Mouse (Mus musculus): ENCODE measurements around the gene Cript. TPM values are rescaled to one million over a fixed set of nuclear protein-coding genes. Genes with fewer than 3 reads are reported as not detected.
"Not testable (repeated sequence)": the region's sequence is repeated elsewhere in the genome, so short reads cannot be mapped to it uniquely, and the experiment has no call there.

The Cript gene
- total and polyA plus RNA-seq, 2 experiments from 2014 or later: 51.6 to 199 TPM

- 80% methylated on average over 9 of the region's 9 CpGs for WGBS
- Histone ChIP-seq H3K4me3 (ENCODE audit: low read depth, low read length) (no peak overlapping the region), H3K9ac (replicated peaks; ENCODE audit: low read length, poor library complexity, severe bottlenecking) (no peak overlapping the region), H3K9me3 (ENCODE audit: low read length) (no peaks in the 10 kb centered on the region), H3K27me3 (ENCODE audit: insufficient read depth, low read length) (no peaks in the 10 kb centered on the region), H3K27ac (ENCODE audit: low read depth, low read length) (no peak overlapping the region), H3K4me2 (ENCODE audit: low read depth, low read length, poor library complexity, severe bottlenecking) (no peak overlapping the region), H3K36me3 (ENCODE audit: insufficient read depth, low read length) (no peaks in the 10 kb centered on the region), H3K4me1 (ENCODE audit: insufficient read depth, low read length) (no peaks in the 10 kb centered on the region)
- no peak for DNase-seq (ENCODE audit: low spot score)
- no peak for ATAC-seq (ENCODE audit: low FRiP score)
- no peak for TF ChIP-seq CTCF (IDR thresholded peaks at IDR 0.05)
These were observed 37.3 kb downstream of the Cript start for GRCm38 (mm10) chr17:87062639-87063038.

- H3K27me3 ChIP-seq (ENCODE audit: insufficient read depth, low read length): no peaks in the 10 kb centered on the region
- no peaks in the 10 kb centered on the region for H3K9me3 ChIP-seq (ENCODE audit: low read length)
- no peaks in the 10 kb centered on the region for H3K36me3 ChIP-seq (ENCODE audit: insufficient read depth, low read length)
- DNase-seq (ENCODE audit: low spot score): no peak
- no peak for ATAC-seq (ENCODE audit: low FRiP score)
- no peak overlapping the region for H3K9ac ChIP-seq (replicated peaks; ENCODE audit: low read length, poor library complexity, severe bottlenecking)
- H3K4me3 ChIP-seq (ENCODE audit: low read depth, low read length): no peak overlapping the region
- WGBS: 76% methylated on average over 7 of the region's 7 CpGs
- no peak for TF ChIP-seq CTCF (IDR thresholded peaks at IDR 0.05)
- no peaks in the 10 kb centered on the region for H3K4me1 ChIP-seq (ENCODE audit: insufficient read depth, low read length)
- H3K27ac ChIP-seq (ENCODE audit: low read depth, low read length): no peak overlapping the region
- H3K4me2 ChIP-seq (ENCODE audit: low read depth, low read length, poor library complexity, severe bottlenecking): no peak overlapping the region
These were observed 38.1 kb downstream of the Cript start for GRCm38 (mm10) chr17:87063461-87063860.

GRCm38 (mm10) chr17:87063969-87064368 lies 38.6 kb downstream of the Cript start:
- H3K4me2 ChIP-seq (ENCODE audit: low read depth, low read length, poor library complexity, severe bottlenecking): no peak overlapping the region
- H3K27ac ChIP-seq (ENCODE audit: low read depth, low read length): no peak overlapping the region
- no peak overlapping the region for H3K9ac ChIP-seq (replicated peaks; ENCODE audit: low read length, poor library complexity, severe bottlenecking)
- no peaks in the 10 kb centered on the region for H3K27me3 ChIP-seq (ENCODE audit: insufficient read depth, low read length)
- DNase-seq (ENCODE audit: low spot score) (no peak), ATAC-seq (ENCODE audit: low FRiP score) (no peak)
- H3K4me3 ChIP-seq (ENCODE audit: low read depth, low read length): no peak overlapping the region
- no peak for TF ChIP-seq CTCF (IDR thresholded peaks at IDR 0.05)
- no peaks in the 10 kb centered on the region for H3K9me3 ChIP-seq (ENCODE audit: low read length)
- WGBS: 81% methylated on average over 6 of the region's 6 CpGs
- H3K4me1 ChIP-seq (ENCODE audit: insufficient read depth, low read length): no peaks in the 10 kb centered on the region
- H3K36me3 ChIP-seq (ENCODE audit: insufficient read depth, low read length): no peaks in the 10 kb centered on the region

- H3K9ac ChIP-seq (replicated peaks; ENCODE audit: low read length, poor library complexity, severe bottlenecking): no peak overlapping the region
- TF ChIP-seq CTCF (IDR thresholded peaks at IDR 0.05): no peak
These were observed 43.6 kb downstream of the Cript start for GRCm38 (mm10) chr17:87068997-87069396.

GRCm38 (mm10) chr17:87072183-87072582 lies 46.8 kb downstream of the Cript start:
- H3K4me3 ChIP-seq (ENCODE audit: low read depth, low read length); H3K9ac ChIP-seq (replicated peaks; ENCODE audit: low read length, poor library complexity, severe bottlenecking); H3K27me3 ChIP-seq (ENCODE audit: insufficient read depth, low read length); H3K9me3 ChIP-seq (ENCODE audit: low read length); ATAC-seq (ENCODE audit: low FRiP score); H3K36me3 ChIP-seq (ENCODE audit: insufficient read depth, low read length); H3K27ac ChIP-seq (ENCODE audit: low read depth, low read length); H3K4me2 ChIP-seq (ENCODE audit: low read depth, low read length, poor library complexity, severe bottlenecking); DNase-seq (ENCODE audit: low spot score); H3K4me1 ChIP-seq (ENCODE audit: insufficient read depth, low read length): not testable (repeated sequence)
- 97% methylated on average over 1 of the region's 1 CpGs for WGBS

More at GRCm38 (mm10) chr17:87068997-87069396, 43.6 kb downstream of the Cript start:
- H3K4me1 ChIP-seq (ENCODE audit: insufficient read depth, low read length): no peaks in the 10 kb centered on the region
- no peak overlapping the region for H3K27ac ChIP-seq (ENCODE audit: low read depth, low read length)
- H3K36me3 ChIP-seq (ENCODE audit: insufficient read depth, low read length): no peaks in the 10 kb centered on the region
- no peaks in the 10 kb centered on the region for H3K27me3 ChIP-seq (ENCODE audit: insufficient read depth, low read length)
- no peak overlapping the region for H3K4me3 ChIP-seq (ENCODE audit: low read depth, low read length)
- no peak for DNase-seq (ENCODE audit: low spot score)
- ATAC-seq (ENCODE audit: low FRiP score): no peak
- no peaks in the 10 kb centered on the region for H3K9me3 ChIP-seq (ENCODE audit: low read length)
- WGBS: 93% methylated on average over 4 of the region's 4 CpGs
- no peak overlapping the region for H3K4me2 ChIP-seq (ENCODE audit: low read depth, low read length, poor library complexity, severe bottlenecking)

GRCm38 (mm10) chr17:87072766-87073440 lies 47.6 kb downstream of the Cript start:
- H3K9ac ChIP-seq (replicated peaks; ENCODE audit: low read length, poor library complexity, severe bottlenecking): no peak overlapping the region
- no peaks in the 10 kb centered on the region for H3K36me3 ChIP-seq (ENCODE audit: insufficient read depth, low read length)
- H3K4me1 ChIP-seq (ENCODE audit: insufficient read depth, low read length): no peaks in the 10 kb centered on the region
- no peak for ATAC-seq (ENCODE audit: low FRiP score)
- no peak overlapping the region for H3K4me2 ChIP-seq (ENCODE audit: low read depth, low read length, poor library complexity, severe bottlenecking)
- H3K27ac ChIP-seq (ENCODE audit: low read depth, low read length): no peak overlapping the region
- DNase-seq (ENCODE audit: low spot score): no peak
- no peak for TF ChIP-seq CTCF (IDR thresholded peaks at IDR 0.05)
- H3K9me3 ChIP-seq (ENCODE audit: low read length): no peaks in the 10 kb centered on the region
- no peak overlapping the region for H3K4me3 ChIP-seq (ENCODE audit: low read depth, low read length)
- WGBS: 74% methylated on average over 5 of the region's 5 CpGs
- H3K27me3 ChIP-seq (ENCODE audit: insufficient read depth, low read length): no peaks in the 10 kb centered on the region
